Mouse (Mus musculus) R1 (cell line): ENCODE results near the gene Csrp2.

Experiments used
- DNase-seq: peaks from one replicate; pipeline ENCODE4 v3.0.0-alpha.2; 2018; ENCODE audit warnings: low read depth, low spot score

Gene Csrp2

DNA sequence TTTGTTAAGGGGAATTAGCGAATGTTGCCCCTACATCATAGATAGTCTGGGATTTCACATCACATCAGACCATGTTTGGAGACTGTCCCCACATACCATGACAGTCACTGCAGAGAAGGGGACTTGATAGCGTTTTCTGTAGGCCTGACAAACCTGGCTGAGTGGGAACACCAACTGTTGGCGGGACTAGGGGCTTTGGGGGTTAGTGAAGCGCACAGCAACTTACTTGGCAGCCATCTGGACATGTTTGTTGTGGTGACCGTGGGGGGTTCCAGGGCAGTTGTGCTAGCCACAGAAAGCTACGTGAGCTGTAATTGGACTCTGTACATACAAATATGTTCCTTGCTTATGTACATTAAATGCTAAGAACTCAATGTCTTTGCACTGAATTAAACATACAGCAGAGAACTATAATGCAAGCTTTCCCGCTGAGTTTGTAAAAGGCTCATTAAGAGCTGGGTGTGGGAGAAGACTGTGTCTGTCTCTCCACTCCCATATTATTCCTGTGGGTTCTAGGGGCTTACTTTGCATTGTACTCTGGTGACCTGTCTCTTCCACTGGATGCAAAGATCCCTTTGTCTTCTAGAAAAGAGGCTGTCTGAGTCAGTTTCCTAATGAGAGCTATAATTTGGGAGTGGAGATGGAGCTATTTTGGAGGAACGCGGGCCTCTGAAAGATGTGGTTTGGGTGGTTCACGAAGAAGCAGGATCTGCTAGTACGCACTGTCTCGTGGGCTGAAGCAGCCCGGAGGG, 11.7 kb downstream of the Csrp2 start:
- peak; percentile 92 for DNase-seq

DNA sequence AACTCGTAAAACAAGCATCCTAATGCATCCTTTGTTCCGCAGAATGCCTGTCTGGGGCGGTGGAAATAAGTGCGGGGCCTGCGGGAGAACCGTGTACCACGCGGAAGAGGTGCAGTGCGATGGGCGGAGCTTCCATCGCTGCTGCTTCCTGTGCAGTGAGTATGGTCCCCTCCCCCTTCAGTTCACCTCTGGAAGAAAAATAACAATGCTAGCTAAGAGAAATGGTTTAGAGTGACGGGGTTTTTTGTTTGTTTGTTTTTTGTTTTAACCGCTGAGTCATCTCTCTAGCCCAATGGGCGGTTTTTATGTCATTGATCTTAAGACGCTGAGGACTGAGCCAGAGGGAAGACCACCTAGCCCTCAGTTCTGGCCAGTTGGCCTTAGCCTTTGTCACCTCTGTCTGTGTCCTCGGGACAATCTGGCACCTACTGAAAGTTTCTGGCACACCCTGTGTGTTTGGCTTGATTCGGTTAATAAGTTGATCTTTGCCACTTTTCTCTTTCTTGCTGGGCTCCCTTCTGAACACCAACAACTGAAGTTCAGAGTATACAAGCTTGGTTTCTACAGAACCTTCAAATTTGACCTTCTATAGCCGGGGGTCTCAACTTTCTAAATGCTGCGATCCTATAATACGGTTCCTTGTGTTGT, 12.4 kb downstream of the Csrp2 start:
- DNase-seq, result peak; percentile 97

- DNase-seq, result no peak
These were observed 14.0 kb downstream of the Csrp2 start for GRCm38 (mm10) chr10:110933584-110933983.

DNA sequence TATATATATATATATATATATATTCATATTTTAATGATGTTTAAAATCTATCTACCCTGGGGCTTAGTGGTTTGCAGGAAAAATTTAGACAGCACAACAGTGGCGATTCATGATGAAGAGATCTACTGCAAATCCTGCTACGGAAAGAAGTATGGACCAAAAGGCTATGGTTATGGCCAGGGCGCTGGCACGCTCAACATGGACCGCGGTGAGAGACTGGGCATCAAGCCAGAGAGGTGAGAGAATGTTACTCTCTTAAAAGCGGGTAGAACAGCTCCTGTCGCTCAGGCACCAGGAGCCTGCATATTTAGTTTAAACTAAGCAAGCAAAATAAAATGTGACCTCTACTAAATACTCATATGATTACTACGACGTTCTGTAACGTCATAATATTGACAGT, 15.5 kb downstream of the Csrp2 start:
- no peak for DNase-seq

DNA sequence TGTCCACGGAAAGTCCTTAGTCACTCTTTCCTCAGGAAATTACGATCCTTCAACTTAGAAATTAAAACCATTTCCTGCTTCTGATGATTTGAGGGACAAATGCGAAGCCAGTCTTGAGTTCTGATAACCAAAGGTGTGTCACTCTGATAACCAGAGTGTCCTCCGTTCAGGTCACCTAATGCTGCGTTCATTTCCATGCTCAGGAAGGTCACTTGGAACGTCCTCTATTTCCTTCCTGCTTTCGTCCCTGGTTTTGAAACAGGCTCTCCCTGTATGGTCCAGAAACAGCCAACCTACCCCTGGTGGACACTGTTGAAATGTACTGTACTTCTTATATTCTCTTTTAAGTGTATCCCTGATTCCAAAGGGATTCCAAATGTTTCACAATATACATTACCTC, 16.1 kb downstream of the Csrp2 start:
- no peak for DNase-seq

- no peak for DNase-seq
These were observed 18.8 kb downstream of the Csrp2 start for GRCm38 (mm10) chr10:110938361-110938760.

DNA sequence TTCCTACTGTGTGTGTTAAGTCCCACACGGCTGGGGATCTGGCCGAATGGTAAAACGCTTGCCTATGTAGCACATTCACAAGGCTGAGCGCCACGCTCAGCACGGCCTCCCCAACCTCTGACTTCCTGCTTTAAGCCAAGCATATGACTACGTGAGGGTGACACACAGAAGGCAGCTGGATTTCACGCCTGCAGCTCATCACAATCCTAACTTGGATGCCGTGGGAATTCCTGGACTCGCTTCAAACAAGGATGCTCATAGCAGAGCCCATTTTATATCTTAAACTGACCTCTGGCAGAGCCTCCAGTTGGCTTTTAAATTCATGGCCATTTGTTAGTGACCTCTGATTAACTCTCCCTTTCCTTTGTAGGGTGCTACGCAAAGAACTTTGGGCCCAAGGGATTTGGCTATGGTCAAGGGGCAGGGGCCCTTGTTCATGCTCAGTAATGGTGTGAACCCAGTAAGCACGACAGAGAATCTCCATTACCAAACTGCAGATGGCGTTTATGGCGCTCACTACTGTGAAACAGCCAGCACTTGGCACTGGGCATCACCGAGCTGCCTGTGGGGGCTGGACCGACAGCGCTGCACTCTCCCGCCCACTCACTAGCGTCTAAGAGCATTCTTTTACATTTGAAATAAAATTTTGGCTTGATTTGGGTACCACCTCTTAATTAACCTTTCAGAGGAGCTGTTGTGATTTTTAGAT, 19.4 kb downstream of the Csrp2 start:
- no peak for DNase-seq

- DNase-seq, result no peak
These were observed 20.1 kb downstream of the Csrp2 start for GRCm38 (mm10) chr10:110939717-110940116.

DNA sequence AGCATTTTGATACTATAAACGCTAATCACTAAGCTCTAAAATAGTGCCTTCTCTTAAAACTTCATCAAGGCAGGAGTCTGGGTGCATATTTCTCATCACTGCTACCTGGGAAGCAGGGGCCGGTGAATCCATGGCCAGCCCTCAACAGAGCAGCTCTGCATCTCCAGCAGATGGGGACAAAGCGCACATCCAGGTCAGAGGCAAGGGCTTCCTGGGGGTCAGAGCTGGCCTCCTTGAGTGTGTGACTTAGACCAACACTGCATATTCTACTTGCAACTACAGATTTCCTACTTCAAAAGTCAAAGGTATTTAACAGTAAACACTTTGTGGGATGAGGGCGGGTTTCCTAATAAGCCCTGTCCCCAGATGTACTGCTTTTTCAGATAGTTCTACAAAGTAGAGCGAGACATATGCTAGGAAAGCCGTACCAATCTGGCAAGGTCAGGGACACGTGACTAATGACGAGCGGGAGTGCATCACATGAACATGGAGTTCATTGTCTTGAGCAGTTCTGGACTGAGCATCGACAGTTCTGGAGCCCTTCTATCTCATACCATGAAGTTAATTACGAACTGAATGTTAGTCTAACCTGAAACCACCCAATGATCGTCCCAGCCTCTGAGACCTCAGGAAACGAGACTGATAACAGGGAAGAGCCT, 21.3 kb downstream of the Csrp2 start:
- DNase-seq, result peak; percentile 51

- peak; percentile 52 for DNase-seq
These were observed 22.4 kb downstream of the Csrp2 start for GRCm38 (mm10) chr10:110941968-110942367.

DNA sequence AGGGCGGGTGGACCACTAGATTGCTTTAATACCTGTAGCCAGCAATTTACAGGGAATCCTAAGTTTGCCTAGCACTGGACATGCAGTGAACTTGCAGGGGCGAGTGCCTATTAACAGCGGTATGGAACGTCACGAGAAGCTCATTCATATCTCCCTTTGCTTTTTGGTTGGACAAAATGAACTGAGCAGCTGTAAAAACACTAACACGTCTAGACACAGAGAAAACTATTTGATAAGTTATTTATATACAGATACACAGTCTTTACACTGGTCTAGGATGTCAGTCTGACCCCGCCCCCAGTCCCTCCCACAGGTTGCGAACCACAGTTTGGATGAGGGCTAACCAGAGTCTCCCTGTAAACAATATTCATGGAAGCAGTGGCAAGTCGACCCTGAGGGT, 23.2 kb downstream of the Csrp2 start:
- peak; percentile 40 for DNase-seq

GRCm38 (mm10) chr10:110944175-110944574, 24.6 kb downstream of the Csrp2 start:
- no peak for DNase-seq

- no peak for DNase-seq
These were observed 26.4 kb downstream of the Csrp2 start for GRCm38 (mm10) chr10:110945966-110946365.

- no peak for DNase-seq
These were observed 28.0 kb downstream of the Csrp2 start for GRCm38 (mm10) chr10:110947574-110947973.

- peak; percentile 62 for DNase-seq
These were observed 31.5 kb downstream of the Csrp2 start for GRCm38 (mm10) chr10:110951112-110951511.

DNA sequence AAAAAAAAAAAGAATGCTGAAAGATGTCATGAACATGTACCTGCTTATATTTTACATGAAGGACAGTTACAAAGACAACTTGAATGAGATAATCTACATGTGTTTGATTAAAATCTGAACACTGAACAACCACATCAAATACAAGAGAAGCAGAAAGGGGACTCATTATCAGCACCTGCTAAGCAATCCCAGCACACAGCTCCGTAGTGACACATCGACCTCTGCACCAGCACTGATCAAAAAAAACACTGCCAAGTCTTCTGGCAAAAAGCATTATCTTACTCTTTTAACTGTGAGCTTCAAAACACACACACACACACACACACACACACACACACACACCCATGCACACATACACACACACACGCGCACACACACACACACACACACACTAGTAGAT, 32.2 kb downstream of the Csrp2 start:
- no peak for DNase-seq

- no peak for DNase-seq
These were observed 32.7 kb downstream of the Csrp2 start for GRCm38 (mm10) chr10:110952271-110952670.

GRCm38 (mm10) chr10:110952937-110953451, 33.4 kb downstream of the Csrp2 start:
- no peak for DNase-seq

DNA sequence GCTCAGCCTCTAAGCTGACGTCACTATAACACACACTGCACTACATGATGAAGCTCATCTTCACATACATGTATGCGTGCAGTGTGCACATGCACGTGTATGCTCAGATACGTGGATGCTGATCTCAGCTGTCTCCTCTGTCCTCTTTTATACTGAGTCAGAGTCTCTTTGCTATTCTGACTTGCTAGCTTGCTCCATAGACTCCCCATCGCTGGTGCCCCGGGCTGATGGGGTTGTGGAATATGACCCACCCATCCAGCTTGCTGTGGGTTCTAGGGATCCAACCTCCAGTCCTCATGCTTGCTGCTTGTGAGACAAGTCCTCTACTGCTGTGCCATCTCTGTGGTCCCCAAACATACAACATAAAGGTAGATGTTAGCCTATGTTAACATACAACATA, 39.3 kb downstream of the Csrp2 start:
- no peak for DNase-seq

DNA sequence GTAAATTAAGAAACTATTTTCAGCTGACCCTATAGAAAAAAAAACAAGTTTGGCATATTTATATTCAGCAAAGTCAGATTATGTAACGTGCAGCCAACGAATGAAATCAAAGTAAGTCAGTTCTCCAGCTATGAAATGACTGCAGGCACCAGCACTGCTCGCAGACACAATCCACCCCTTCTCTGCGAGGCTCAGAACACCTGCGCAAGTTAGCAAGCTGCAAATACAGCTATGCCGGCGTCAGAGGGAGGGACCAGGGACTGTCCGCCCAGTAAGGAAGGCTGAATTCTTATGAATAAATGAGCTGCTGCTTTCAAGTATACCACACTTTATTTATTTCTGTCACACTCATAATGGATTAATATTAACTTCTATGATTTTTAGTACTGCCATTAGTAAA, 40.2 kb downstream of the Csrp2 start:
- DNase-seq, result no peak

GRCm38 (mm10) chr10:110960841-110961240, 41.3 kb downstream of the Csrp2 start:
- no peak for DNase-seq

- no peak for DNase-seq
These were observed 42.6 kb downstream of the Csrp2 start for GRCm38 (mm10) chr10:110962172-110962571.
